Mouse (Mus musculus) adipocyte (in vitro differentiated cells): ENCODE data around the gene Foxd2.
A peak's percentile ranks its signal among the peaks of the same experiment; 100 is the strongest.

Experiments used
- DNase-seq: peaks from one replicate; pipeline ENCODE4 v3.0.0-alpha.2; 2016; ENCODE audit warnings: low spot score

Foxd2 gene

DNA sequence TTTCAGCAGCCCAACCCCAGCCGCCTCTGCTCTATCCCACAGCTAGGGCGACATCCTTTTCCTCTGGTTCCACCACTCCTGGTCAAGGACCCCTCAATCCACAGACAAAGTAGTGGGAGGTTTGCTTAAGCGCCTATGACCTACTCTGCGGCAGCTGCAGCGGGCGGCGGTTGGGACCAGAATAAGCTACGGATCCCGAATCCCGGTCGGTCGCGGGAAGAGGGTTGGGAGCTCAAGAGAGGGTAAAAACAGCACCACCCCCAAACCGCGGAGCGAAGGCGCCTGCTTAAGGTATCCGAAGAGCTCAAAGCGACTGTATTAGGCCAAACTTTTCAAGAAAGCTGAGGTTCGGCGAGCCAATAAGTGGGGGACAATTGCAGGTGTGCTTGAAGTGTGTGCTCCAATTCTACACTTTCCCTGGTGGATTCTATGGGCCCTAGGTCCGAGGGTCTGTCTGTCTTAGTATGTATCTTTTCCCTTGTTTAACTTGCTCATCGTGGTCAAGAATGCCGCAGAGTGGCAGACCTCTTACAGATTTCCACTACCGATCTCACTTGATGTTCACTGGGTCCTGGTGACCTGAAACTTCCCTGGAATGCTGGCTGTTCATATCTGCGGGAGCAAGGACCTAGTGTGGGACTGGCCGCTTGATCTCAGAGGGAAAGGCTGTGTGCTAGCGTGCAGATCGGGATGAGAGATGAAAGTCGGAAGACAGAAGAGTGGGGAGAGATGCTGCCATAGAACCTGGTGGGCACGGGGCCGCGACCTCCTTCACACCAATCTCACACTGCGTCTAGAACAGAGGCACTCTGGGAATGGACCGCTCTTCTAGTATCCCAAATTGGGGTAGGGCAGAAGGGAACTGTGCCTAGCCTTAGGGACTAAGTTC lies 4.3 kb upstream of the Foxd2 start:
- DNase-seq: no peak

DNA sequence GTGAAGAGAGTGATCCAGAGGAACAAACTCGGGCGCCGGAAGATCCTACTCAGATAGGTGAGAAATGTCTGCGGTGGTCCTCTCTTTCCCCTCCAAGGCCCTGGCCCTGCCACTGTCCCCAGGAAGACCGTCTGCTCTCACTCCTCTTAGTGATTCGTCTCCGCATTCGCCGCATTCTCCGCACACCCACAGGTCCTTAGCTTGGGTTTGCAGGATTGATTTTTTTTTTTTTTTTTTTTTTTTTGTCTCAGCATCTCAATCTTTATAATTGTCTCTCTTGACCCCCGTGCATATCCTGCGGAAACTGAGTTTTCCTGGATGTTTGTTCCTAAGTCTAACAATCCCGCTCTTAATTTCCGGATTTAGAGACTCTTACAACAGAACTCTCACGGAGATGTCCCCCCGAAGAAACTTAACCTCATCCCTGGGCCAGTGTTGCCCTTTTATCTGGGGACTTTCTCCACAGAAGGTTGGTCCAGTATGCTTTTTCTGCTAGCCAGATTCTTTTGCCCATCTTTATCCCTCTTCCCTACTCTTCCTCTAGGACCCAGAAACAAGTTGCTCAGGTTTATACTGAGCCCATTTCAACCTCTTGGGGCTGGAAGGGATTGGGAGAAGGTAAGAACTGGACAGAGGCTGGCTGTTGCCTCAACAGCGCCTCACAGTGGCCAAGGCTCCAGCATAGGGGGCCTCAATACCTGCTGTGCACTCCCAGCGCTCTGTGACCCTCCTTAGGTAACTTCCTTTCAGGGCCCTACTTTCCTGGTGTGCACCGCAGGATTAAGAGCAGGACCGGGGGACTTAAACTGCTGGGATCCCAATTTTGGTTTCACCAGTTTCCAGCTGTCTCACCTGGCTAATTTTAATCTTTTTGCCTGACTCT lies 1.2 kb upstream of the Foxd2 start:
- DNase-seq: peak; percentile 11

- no peak for DNase-seq
Observed at GRCm38 (mm10) chr4:114907951-114908828, 483 bp downstream of the Foxd2 start.

DNA sequence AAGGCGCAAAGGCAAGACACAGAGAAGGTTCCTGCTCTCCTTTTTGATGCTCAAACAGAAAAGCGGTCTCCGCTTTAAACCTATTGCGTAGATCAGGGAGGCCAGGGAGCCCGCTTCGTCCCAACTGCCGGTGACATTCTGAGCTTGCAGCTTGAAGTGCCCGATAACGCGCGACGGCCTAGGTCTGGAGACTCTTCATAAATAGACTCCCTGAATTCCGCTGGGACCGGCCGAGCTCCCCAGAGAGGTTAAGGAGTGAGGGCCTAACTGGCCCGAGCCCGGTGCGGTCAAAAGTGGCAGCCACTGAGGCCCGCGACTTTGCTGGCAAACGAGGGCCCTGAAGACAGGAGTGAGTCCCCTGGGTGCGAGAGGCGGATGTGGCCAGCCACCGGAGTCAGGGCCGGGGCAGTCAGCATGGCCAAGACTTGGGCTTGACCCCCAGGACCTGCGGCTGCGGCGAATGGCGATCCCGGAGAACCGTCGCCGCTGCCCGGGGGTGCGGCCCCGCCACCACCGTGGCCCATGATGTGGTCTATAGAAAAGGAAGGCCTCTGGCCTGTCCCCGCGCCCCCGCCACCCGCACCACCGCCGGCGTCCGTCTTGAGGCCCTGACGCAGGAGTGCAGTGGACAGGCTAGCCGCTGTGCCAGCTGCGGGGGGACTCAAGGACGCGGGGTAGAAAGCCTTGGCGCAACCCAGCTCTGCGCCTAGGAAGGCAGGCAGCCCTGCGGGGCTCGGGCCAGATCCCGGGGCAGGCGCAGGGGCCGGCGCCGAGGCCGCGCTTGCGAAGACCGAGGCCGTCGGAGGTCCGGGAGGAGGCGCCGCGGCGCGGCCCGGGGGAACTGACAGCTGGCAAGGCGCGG lies 1.4 kb downstream of the Foxd2 start:
- no peak for DNase-seq

DNA sequence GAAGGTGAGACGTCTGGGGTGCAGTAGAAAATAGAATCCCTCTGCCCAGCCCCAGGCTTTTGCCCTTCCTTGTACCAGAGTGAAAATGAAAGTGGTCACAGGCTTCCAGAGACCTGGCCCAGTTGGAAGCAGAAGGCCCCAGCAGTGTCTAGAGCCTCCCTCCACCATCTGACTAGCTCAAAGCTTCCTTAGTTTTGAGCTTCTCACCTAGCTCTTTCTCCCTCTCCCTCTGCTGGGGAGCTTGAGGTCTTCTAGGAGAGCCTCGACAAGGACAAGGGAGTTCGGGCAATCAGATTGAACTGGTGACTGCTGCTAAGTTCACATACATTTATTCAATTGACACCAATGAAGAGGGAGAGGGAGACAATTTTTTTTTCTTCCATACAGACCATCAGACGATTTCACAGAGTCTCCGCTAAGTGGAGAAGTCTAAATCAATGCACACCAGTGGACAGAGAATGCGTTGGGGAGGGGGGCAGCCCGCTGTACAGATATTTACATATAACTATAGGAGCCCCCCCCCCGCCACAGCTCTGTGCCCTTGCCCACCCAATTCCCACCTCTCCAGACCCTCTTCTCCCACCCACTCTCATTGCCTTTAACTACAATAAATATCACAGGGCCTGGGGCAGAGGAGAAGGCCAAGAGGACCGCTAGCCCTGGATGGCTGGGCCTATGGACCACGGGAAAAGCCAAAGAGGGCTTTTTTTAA lies 2.5 kb downstream of the Foxd2 start:
- peak; percentile 47 for DNase-seq

DNA sequence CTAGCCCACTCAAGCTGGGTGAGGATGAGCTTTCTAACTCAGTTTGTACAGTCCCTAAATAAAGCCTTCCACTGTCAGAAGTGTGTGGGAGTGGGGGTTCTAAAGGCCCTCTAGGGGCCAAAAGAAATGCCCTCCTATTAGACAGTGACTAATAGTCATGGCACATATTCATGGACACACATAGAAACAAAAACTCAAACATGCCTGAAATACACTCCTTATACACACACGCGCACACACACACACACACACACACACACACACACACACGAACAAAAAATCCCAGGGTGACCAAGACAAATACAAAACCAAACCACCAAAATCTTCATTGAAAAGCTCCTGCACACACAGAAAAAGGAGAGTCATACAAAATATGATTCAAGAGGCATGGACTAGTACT lies 3.2 kb downstream of the Foxd2 start:
- DNase-seq: no peak

GRCm38 (mm10) chr4:114903422-114903782 lies 5.3 kb downstream of the Foxd2 start:
- DNase-seq: no peak

- no peak for DNase-seq
Observed at GRCm38 (mm10) chr4:114902641-114903421, 5.8 kb downstream of the Foxd2 start.

GRCm38 (mm10) chr4:114901643-114902351 lies 6.9 kb downstream of the Foxd2 start:
- DNase-seq: no peak

- DNase-seq: no peak
Observed at GRCm38 (mm10) chr4:114900866-114901642, 7.6 kb downstream of the Foxd2 start.

DNA sequence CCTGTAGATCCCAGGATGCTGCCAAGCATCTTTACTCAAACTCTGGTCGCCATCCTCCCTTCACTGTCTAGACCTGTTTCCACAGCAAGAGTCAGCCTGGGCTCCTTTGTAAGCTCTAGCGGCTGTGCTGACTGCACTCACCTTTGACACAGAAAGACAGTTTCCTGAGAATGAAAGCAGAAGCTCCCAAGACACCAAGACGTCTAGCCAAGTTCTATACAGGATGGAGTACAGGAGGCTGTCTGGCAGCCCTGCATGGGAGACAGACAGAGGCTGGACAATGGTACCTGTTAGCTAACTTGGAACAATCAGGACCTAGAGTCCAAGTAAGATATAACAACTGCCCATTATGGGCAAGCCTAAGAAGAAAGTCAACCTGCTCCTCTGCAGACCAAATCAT lies 8.8 kb downstream of the Foxd2 start:
- no peak for DNase-seq

- DNase-seq: no peak
Observed at GRCm38 (mm10) chr4:114897853-114898252, 10.8 kb downstream of the Foxd2 start.

- DNase-seq: no peak
Observed at GRCm38 (mm10) chr4:114882232-114882631, 26.4 kb downstream of the Foxd2 start.

DNA sequence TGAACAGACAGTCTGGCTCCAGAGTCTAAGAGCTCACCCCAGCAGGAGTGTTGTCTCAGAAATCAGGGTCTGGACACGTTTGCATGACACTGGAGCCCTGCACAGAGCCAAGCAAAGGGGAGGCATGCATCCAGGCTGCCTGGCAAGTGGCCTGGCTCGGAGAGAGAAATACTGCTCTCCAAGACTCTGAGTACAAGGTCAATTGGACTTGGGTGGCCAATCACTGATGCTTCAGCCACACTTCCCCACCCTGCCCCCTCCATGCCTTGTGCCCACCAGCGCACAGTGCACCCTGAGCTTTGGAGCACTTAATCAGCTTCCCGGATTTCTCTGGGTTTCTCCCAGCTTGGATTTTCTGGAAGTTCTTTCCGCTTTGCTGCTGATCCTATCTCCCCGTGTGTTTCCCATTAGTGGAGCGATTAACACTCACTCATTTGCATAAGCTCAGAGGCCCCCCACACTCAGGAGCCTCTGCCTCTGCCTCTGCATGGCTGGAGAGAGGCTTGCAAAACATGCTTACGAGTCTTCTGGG lies 32.2 kb downstream of the Foxd2 start:
- no peak for DNase-seq

DNA sequence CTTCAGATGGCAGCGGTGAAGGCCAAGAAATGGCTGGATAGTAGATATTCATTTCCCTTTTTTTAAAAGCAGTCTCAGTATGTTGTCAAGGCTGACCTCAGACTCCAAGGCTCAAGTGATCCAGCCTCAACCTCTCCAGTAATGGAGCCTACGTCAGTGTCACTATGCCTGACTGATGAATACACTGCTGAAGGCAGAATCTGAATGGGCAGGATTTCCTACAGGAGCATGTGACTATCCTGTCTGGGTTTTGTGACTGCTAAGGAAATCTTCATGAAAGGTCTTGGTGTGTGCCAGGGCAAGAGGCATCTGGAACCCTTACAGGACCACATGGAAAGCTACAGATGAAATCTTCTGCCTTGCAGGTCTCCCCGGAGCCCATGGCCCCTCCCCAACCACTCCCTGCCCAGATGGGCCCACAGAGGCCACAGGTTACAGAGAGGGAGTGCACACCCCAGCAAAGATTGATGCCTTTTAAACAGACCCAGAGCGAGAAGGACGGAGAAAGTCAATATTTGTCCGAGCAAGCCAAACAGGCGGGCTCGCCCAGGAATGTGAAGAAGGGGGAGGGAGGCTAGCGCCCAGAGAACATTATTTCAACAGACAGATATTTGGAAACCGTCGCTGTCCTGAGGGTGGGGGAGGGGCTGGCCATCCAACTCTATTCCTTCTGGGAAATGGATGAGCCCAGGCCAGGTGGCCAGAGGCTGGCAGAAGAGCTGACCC lies 38.7 kb downstream of the Foxd2 start:
- DNase-seq: no peak

DNA sequence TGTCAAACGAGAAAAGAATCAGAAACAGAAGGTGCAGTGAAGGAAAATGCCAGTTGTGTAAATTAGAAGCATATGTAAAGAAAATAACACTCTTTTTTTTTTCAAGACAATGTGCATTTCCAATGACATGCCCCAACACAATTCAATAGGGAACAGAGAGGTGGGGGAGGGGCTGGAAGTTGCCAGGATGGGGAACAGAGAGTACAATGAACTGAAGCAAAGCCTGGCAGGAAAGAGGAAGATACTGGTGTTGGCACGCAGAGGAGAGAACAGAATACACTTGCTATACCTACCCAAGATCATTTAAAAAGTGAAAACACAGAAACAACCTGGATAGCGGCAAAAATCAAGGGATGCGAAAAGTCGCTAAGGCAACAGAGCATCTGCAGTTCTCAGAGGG lies 45.5 kb downstream of the Foxd2 start:
- no peak for DNase-seq

- DNase-seq: no peak
Observed at GRCm38 (mm10) chr4:114858426-114858825, 50.2 kb downstream of the Foxd2 start.
